Mouse (Mus musculus) monocyte, adult 5-6 weeks (primary cell): Measurements from ENCODE around the gene Spon1. TPM values are rescaled to one million over a fixed set of nuclear protein-coding genes. Genes with fewer than 3 reads are reported as not detected.
A peak's percentile ranks its signal among the peaks of the same experiment; 100 is the strongest.

Source experiments
- ATAC-seq: fragments of 153-309, 156-312 bp; replicated peaks from 2 replicates; pipeline ENCODE4 v1.8.0; 2017; ENCODE audit warnings: mild to moderate bottlenecking; ENCODE audit not compliant: low TSS enrichment, insufficient number of reproducible peaks, severe bottlenecking, poor library complexity, low FRiP score
- total RNA-seq: library from RNA; stranded (forward); fragments of 200-1000, 200-491, 200-594 nt; gene quantifications from 3 replicates; pipeline ENCODE4 v1.2.3, GENCODE M21; 2017

The Spon1 gene
- total RNA-seq, 1 experiment from 2014 or later: not detected

GRCm38 (mm10) chr7:114066529-114067178 lies 300.9 kb downstream of the Spon1 start:
- peak; percentile 87 for ATAC-seq

GRCm38 (mm10) chr7:114068956-114069533 lies 303.2 kb downstream of the Spon1 start:
- ATAC-seq: peak; percentile 54

GRCm38 (mm10) chr7:114069726-114070457 lies 304.1 kb downstream of the Spon1 start:
- ATAC-seq: no peak

- no peak for ATAC-seq
These were observed 304.7 kb downstream of the Spon1 start for GRCm38 (mm10) chr7:114070458-114070840.

GRCm38 (mm10) chr7:114071395-114071794 lies 305.6 kb downstream of the Spon1 start:
- no peak for ATAC-seq

GRCm38 (mm10) chr7:114071851-114072616 lies 306.2 kb downstream of the Spon1 start:
- no peak for ATAC-seq

GRCm38 (mm10) chr7:114074133-114074532 lies 308.3 kb downstream of the Spon1 start:
- ATAC-seq: no peak

GRCm38 (mm10) chr7:114074595-114074994 lies 308.8 kb downstream of the Spon1 start:
- no peak for ATAC-seq

GRCm38 (mm10) chr7:114079343-114079742 lies 313.5 kb downstream of the Spon1 start:
- ATAC-seq: no peak

- no peak for ATAC-seq
These were observed 314.5 kb downstream of the Spon1 start for GRCm38 (mm10) chr7:114080250-114080649.

GRCm38 (mm10) chr7:114081633-114082420 lies 316.0 kb downstream of the Spon1 start:
- no peak for ATAC-seq

- no peak for ATAC-seq
These were observed 317.3 kb downstream of the Spon1 start for GRCm38 (mm10) chr7:114083088-114083487.

GRCm38 (mm10) chr7:114083760-114084159 lies 318.0 kb downstream of the Spon1 start:
- no peak for ATAC-seq

GRCm38 (mm10) chr7:114086021-114086710 lies 320.4 kb downstream of the Spon1 start:
- ATAC-seq: no peak

GRCm38 (mm10) chr7:114087341-114087740 lies 321.5 kb downstream of the Spon1 start:
- ATAC-seq: no peak

GRCm38 (mm10) chr7:114087986-114088385 lies 322.2 kb downstream of the Spon1 start:
- 0 out of 2 replicates have a peak, but pooled peaks have one; percentile 24 for ATAC-seq

- ATAC-seq: no peak
These were observed 323.1 kb downstream of the Spon1 start for GRCm38 (mm10) chr7:114088918-114089317.

GRCm38 (mm10) chr7:114090231-114090630 lies 324.4 kb downstream of the Spon1 start:
- ATAC-seq: no peak
